Mouse (Mus musculus) lung, postnatal 25 days (tissue): Measurements from ENCODE around the gene Muc3.
"Not testable (repeated sequence)": the region's sequence is repeated elsewhere in the genome, so short reads cannot be mapped to it uniquely, and the experiment has no call there.

Experiments used
- DNase-seq: peaks from one replicate; pipeline ENCODE4 v3.0.0; 2022; ENCODE audit warnings: low spot score

The Muc3 gene

DNA sequence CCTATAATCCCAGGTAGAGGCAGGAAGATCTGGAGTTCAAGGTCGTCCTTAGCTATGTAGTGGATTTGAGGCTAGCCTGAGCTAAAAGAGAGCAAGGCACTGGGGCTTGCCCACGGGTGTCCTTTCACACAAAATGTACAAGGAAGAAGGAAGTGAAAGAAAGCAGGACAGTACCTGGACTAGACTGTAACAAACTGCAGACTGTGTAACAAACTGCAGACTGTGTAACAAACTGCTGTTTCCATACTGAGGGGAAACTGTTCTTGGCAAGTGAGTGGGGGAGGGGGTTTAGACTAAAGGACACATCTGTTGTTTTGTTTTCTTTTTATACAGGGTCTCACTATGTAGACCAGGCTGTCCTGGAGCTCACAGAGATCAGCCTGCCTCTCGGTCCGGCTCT lies 27.8 kb downstream of the Muc3 start:
- no peak for DNase-seq

DNA sequence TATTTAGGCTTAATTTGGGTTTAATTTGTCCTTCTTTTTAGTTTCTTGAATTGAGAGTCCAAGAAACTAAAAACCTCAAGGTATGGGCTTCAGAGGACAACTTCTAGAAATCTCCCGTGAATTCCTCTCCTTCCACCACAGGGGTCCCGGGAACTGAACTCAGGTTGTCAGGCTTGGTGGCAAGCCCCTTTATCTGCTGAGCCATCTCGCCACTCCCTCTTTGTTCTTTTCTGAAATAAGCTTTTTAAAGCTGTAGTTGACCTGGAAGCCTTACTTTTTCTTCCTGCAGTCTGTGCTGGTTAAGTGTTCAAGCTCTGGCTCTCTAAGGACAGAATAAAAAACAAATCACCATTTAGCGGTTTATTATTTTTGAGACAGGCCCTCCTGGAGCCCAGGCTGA lies 30.2 kb downstream of the Muc3 start:
- no peak for DNase-seq

DNA sequence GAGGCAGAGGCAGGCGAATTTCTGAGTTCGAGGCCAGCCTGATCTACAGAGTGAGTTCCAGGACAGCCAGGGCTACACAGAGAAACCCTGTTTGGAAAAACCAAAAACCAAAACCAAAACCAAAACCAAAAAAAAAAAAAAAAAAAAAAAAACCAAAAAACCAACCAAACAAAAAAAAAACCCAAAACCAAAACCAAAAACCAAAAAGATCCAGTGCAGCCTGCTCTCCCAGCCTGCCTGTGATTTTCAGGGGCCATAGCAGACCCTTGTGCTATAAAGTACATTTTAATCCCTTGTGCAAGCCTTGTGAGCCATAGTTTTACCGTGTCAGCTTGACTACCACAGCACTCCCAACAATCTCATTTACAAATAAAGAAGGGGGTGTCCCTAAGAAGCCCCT lies 31.1 kb downstream of the Muc3 start:
- not testable (repeated sequence) for DNase-seq

DNA sequence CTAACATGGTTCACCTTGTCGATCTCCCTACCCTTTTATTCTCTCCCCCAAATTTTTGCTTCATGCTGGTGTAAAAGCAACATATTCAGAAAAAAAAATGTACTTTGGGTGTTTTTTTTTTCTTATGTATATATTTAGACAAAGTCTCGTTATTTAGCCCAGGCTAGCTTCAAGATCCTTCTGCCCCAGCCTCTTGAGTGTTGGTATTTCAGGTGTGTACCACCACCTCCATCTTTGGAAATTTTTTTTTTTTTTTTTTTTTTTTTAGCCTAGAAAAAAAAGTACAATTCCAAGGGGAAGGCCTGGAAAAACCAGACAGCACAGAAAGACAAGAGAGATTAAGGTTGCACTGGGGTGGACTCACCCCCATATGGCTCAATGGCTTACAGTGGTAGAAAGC lies 32.1 kb downstream of the Muc3 start:
- no peak for DNase-seq

DNA sequence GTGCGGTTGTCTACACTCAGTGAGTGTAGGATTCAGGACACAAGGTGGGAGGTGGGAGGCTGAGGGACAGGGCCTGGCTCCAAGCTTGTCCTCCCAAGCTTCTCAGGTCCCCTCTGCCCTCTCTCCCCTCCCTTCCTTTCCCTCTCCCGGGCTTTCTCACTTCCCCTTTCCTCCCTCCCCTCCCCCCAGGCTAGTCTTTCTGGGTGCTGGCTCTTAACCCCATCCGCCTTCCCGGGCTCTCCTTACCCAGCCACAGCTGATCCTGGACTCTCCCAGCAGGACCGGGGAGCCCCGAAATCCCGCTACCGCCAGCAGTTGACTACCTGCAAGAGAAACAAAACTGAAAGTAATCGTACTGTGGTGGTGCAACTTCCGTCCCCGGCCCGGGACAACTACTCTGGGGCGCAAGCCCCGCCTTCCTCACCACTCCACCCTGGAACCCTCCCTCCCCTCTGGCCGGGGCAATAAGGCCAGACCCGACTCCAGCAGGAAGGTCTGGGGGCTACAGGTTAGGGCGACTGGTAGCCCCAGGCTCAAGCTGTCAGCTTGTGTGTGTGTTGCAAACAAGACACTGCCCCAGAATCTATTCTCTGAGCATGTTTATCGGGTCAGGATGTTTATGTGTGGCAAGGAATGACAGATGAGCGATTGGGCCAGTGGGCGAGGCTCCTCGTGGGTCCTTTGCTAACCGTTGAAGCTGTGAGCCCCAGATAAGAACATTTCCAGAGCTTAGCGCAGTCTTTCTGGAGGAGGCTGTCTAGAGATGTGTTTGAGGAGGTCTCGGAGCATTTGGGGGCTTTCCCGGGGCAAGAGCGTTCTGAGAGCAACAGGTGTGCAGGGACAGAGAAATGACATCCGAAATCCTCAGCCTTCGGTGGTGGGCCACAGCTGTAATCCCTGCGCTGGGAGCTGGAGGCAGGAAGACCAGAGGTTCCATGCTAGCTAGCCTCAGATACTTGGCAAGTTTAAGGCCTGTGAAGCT lies 33.0 kb downstream of the Muc3 start, which contains the start of gene Trim56:
Gene Trim56 (minus strand): TSS at position 344 of the 982 bp plus-strand sequence.
- DNase-seq, result peak; percentile 90

DNA sequence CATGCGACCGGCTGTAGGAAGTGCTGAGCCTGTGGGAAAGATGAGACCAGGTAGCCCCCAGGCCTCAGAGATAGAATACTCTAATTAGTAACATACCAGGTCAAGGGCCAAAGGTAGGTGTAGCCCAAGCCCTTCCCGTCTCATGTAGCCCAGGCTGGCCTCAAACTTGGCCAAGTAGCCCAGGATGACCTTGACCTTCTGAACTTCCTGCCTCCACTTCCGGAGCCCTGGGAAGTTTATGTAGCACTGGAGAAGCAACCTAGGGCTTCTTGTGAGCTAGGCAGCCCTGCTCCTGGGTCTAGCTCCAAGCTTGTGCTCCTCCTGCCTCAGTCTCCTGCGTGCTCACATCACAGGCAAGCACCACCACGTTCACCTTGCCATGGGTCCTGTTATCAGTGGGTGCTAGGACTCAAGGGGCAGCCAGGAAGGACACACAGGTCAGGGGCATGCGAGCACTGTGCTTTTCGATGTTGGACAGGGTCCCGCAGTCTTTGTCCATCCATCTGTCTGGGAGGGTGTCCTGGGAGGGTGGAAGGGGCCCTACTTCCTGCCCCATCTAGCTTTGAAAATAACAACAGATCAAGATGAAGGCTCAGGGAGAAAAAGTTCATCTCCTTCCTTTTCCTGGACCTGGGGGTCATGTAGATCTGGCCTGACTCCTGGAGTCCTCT lies 34.1 kb downstream of the Muc3 start:
- no peak for DNase-seq

DNA sequence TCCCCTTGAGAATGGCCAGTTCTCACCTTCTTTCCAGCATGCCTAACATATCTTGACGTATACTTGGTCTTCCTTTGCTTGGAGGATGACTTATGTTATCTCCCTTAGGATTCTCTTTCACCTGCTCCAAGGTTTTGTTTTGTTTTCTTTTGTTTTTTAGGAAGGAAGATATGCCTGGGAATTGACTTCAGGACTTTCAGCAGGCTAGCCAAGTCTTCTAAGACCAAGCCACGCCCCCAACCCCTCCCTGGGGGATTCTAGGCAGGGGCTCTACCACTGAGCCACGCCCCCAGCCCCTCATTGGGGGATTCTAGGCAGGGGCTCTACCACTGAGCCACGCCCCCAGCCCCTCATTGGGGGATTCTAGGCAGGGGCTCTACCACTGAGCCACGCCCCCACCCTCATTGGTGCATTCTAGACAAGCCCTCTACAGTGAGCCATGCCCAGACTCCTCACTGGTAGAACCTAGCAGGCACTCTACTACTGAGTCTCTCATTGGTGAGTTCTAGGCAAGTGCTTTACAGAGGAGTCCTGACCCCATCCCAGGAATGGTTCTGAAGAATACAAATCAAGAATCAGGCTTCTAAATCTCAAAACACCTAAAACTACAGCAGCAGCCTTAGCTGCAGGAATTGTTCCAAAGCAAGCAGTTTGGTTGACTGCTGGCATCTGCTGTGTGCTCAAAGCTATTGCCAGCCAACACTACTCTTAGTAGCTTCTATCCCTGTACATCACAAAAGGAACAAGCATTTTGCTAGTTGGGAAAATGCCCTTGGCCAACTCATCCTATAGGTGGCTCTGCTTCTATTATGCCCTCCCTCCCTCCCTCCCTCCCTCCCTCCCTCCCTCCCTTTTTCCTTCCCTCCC lies 37.3 kb downstream of the Muc3 start:
- DNase-seq, result no peak

DNA sequence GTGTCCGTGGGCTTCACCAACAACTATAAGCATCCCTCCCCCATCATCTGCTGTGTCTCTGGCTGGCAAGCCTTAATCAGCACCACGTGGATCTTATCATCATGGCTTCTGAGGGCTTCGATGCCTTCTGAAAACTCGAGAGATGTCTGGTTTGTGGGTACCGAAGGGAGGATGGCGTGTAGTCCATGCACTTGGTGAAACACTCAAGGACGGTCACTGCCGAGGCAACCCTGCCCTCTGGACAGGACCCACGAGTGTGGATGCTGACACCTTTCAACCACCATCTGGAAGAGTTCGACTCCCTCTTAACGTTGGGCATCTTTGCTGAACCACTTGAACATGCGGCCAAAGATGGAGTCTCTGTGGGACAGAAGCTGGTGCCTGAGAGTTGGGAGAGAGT lies 38.3 kb downstream of the Muc3 start:
- no peak for DNase-seq

DNA sequence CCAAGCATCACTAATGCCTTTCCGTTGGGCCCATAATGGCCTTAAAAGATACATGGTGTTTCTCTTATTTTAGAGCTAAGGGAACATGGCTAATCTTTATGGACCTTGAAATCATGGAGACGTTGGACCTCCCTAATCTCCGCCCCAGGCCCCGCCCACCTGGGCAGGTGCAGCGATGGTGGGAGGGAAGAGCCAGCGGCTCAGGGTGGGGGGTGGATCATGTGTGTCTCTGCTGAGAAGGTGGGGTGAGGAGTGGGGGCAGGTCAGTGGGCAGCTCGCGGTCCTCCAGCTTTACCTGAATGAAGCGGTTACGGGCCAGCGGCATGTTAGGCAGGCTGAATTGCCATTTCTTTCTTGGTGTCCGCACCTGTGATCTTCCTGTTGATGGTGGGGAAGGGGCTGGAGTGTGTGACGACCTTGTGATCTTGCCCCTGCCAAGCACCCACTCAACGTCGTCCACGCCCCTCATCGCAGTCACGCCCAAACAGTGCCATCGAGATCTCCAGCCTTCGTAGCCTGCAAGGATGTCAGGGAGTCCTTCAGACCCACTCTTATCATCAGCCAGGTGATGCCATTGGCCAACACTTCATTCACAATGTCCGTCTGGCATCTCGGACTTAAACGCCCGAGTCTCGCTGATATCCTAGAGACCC lies 39.1 kb downstream of the Muc3 start:
- DNase-seq, result no peak

DNA sequence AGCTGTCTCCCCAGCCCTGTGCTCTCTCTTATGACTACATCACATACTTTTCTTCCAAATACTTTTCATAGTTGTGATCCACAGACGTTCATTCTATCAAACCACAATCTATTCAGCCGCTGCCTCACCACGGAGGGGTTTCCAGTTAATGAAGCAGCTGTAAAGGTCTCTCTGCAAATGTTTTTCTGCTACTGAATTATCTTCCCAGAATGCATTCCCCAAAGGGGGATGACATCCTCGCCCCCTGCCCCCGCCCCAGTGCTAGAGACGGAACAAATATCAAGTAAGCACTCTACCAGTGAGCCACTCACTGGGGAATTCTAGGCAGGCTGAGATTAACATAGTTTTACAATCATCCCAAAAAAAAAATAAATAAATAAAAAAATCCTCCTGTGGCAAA lies 41.0 kb downstream of the Muc3 start:
- DNase-seq, result no peak

DNA sequence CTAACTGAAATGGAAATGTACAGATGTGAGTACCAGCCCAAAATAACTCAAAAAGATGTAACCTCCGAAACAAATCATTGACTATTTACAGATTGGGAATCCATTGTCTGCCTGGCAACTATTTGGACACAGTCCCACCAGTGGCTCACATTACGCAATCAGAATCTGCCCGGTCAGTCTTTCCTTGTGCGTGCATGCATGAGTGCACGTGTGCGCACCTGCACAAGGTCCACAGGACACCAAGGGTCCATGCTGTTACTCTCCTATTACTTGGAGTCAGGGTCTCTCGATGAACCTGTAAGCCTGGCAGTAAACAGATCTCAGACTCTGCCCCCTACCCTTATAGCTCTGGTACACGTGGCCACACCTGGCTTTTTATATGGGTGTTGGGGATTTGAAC lies 41.5 kb downstream of the Muc3 start:
- no peak for DNase-seq

DNA sequence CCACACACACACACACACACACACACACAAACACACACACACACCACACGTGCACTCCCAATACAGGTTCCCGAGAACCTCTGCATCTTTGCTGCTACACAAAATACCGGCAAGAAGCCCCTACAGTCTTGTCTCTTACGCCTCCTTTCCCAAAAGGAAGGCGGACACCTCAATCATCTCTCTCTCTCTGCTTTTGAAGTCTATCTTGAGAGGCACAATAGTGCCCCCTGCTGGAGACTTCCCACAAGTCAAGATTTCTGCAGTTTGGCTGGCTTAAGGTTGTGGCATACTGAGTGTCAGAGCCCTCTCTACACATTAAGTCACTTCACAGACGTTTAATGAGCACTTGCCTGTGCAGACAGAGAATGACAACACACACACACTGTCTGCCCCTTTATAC lies 42.1 kb downstream of the Muc3 start:
- DNase-seq, result peak; percentile 84

DNA sequence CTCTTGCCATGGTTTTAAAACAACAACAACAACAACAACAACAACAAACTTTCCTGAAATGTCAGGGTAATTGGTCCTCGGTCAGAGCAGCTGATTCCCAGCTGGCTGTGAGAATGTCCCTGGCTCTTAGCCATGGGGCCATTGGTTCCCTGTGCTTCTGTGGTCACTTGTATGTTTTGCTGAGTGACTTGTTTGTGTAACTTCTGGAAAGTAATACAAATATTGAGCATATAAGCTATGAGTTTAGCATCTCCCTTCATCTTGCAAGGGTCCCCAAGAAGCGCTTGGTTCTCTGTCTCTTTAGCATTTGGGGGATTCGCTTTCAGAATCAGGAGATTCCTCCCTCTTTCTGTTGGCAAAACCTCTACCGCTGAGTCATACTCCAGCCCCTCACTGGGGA lies 42.7 kb downstream of the Muc3 start:
- DNase-seq, result peak; percentile 51

DNA sequence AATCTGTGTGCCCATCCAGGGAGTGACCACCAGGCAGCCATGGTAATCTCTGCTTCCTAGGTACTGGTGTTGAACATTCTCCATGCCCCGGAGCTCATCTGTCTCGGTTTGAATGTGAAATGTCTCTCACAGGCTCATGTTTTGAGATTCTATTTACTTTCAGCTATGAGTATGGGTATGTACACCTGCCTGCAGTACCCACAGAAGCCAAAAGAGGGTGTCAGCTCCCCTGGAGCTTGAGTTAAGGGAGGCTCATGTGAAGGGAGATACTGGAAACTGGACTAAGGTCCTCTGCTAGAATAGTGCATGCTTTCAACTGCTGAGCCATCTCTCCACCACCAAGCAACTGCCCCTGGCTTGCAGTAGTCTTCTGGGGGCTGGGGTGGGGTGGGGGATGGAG lies 45.2 kb downstream of the Muc3 start:
- no peak for DNase-seq

DNA sequence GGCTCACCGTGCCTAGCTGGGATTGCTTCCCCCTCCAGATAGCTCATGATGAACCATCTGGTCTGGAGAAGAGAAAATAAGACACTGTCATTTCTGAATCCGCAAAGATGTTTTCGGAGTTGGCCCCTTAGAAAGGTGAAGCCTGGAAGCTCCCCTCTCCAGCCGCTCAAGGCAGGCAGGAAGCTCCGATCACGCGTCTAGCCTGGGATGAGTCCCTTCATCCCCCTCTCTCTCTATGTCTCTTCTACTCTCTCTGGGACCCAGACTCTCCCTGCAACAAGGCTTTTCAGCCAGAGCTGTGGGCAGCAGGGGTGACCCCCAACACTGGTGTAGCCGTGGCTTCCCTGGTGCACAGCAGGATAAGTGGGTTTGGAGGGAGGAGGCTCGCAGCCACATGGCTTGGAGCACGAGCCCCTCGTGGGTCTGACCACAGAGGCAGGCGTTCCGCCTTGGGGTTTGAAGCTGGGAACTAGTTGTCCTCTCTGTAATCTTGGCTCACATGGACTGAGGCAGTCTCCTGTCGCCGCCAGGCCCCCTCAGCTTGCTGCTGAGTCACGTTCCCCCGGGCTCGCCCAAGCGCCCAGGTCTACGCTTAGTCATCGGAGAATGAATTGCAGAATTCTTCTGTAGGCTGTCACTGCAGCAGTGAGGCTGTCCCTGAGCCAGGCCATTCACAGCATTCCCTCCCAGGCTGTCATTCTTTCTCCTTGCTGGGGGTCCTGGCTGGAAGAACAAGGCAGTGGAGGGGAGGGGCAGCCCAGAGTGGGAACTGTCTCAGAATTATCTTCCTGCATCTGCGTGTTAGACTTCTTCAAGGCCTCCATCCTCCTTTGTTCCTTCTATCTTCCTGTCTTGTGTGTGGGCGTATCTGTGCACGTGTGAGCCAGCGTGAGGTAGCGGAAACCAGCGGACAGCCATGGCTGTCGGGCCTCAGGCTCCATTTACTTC lies 46.3 kb downstream of the Muc3 start:
- DNase-seq, result no peak

DNA sequence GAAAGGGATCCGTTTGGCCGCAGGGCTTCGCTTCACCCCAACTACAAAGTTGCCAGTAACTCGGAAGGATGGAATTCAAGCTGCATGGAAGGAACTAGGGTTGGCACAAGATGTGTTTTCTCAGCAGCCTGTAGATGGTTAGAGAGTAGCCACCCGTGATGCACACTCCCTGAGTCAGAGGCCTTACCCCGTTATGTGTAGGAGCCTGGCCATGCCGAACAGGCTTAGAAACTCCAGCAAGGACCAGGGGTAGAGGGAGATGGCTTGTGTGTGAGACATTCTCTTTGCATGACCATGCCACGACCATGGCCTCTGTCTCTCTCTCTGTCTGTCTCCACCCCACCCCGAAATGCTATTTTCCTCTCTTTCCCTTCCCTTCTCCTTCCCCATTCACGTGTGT lies 47.0 kb downstream of the Muc3 start:
- no peak for DNase-seq

DNA sequence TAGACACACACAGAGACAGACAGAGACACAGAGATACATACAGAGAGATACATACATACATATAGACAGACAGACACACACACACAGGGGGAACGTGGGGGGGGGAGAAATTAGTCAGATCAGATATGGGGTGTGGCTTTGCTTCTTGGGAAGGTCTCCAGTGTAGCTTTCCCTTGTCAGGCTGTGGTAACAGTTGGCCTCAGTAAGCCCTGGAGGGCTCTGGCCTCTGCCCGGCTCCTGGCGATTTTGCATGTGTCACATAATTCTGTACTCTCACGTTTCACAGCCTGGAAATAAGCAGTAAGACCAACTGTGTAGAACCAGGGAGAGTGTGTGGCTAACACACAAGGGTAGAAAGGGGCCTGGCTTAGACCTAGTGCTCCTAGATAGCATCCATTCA lies 48.5 kb downstream of the Muc3 start:
- no peak for DNase-seq

DNA sequence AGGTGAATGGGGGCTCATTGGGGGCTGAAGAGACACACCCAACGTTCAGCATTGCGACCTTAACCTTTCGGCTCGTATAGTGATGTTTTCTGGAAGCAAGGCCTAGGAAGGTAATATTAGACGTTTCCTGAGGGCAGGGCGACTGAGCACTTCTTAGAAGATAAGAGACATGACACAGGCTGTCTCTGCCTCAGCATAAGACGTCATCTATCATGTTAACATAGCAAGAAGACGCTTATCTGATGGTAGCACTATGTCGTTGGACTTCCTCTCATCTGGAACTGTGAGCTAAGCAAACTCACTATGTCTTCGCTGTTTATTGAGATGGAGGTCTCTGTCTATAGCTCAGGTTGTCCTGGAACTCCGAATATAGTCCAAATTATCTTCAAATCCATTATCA lies 50.7 kb downstream of the Muc3 start:
- DNase-seq, result no peak

DNA sequence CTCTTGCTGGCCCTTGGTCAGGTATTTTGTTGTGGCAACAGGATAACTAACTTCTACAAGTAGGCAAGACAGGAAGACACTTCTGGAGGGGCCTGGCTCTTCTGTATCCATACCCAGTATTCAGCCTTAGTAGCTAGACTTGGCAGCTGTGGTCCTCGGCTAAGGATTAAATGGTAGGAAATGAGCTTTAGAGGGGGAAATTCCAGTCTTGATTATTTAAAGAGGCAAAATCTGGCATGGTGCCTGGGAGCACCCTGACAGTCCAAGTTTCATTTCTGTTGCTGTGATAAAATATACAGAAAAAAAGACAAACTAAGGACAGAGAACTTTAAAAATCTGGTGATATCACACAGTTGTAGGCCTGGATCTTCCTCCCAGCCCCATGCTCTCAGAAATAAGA lies 53.1 kb downstream of the Muc3 start:
- peak; percentile 72 for DNase-seq

DNA sequence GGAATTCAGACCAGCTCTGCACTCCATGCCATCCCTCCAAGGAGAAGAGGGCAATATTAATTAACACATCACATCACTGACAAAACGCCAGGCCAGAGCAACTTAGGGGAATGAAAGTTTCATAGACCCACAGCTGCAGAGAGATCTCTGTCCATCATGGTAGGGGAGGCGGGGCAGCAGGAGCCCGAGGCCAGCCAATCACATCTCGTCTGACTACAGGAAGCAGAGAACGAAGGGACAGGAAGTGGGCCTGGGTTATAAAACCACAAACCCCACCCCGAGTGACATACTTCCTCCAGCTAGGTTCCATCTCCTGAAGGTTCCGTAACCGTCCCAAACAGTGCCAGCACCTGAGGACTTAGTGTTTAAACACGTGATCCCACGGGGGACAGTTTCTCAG lies 54.0 kb downstream of the Muc3 start:
- no peak for DNase-seq

DNA sequence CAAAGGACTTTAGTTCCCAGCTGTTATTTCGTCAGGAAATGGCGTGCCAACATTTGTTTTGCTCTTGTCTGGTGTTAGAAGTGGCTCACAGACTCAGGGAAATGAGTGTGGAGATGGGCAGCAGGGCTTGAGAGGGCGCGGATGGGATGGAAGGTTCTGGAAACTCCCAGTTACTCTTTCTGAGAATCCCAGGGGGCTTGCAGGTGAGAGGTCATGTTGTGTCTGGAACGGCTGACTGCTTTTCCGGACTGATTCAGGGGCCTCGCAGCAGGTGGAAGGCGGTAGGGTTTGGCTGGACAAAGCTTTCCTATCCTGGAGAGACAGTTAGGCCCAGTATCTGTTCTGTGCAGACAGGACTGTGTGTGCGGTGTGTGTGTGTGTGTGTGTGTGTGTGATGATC lies 55.4 kb downstream of the Muc3 start:
- no peak for DNase-seq
